Mouse (Mus musculus): ENCODE measurements around the gene 4930583I09Rik. TPM values are rescaled to one million over a fixed set of nuclear protein-coding genes. Genes with fewer than 3 reads are reported as not detected.

The 4930583I09Rik gene
- 0.29 TPM for polyA plus RNA-seq (2017; shearing (Covaris generic))

DNA sequence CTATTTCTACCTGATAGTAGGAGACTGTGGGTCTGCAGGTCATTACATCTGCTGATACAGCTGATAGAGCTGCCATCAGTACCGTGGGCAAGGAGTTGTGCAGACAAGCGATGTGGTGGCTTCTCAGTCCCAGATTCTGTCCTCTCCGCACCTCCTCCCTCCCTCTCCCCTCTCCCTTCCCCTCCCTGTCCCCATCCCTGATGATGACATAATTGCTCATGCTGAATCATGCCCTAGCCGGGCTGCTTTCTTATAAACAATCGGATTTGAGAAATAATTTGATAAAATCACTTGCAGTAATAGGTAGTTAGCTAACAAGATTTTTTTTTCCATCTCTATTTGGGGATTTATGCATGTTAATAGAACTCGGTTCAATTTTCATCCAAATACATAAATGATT lies at the start of gene 4930583I09Rik:
Gene 4930583I09Rik (minus strand): TSS at position 144 of the 400 bp plus-strand sequence.

Other genes starting within 250 kb of the 4930583I09Rik start
- gene Man2a1, start 235.3 kb downstream of the 4930583I09Rik start, polyA plus RNA-seq (2017; shearing (Covaris generic)) = 33.8 TPM